Mouse (Mus musculus): ENCODE measurements around the gene Pds5a. TPM values are rescaled to one million over a fixed set of nuclear protein-coding genes. Genes with fewer than 3 reads are reported as not detected.
"Not testable (repeated sequence)": the region's sequence is repeated elsewhere in the genome, so short reads cannot be mapped to it uniquely, and the experiment has no call there.

The Pds5a gene
- polyA plus RNA-seq, 1 experiment from 2014 or later = 20.3 TPM

- not testable (repeated sequence) for H3K4me3 ChIP-seq (replicated peaks); ATAC-seq (ENCODE audit: insufficient read depth); H3K27ac ChIP-seq (replicated peaks); H3K9ac ChIP-seq; H3K27me3 ChIP-seq; H3K9me3 ChIP-seq (replicated peaks); H3K4me2 ChIP-seq
- WGBS (ENCODE audit: insufficient replicate concordance) = 64% methylated on average over 3 of the region's 3 CpGs
- H3K36me3 ChIP-seq (replicated peaks) = peaks cover 45% of the 10 kb centered on the region
- peaks cover 37% of the 10 kb centered on the region for H3K4me1 ChIP-seq (replicated peaks)
These were observed 4.0 kb downstream of the Pds5a start for GRCm38 (mm10) chr5:65694076-65694475.

GRCm38 (mm10) chr5:65693018-65693417, 5.1 kb downstream of the Pds5a start:
- Histone ChIP-seq H3K4me3 (replicated peaks) (no peak overlapping the region), H3K9ac (no peak overlapping the region), H3K4me2 (no peak overlapping the region), H3K36me3 (replicated peaks) (peaks cover 50% of the 10 kb centered on the region), H3K27ac (replicated peaks) (no peak overlapping the region), H3K4me1 (replicated peaks) (peaks cover 31% of the 10 kb centered on the region), H3K27me3 (no peaks in the 10 kb centered on the region), H3K9me3 (replicated peaks) (no peaks in the 10 kb centered on the region)
- ATAC-seq (ENCODE audit: insufficient read depth) = no peak

DNA sequence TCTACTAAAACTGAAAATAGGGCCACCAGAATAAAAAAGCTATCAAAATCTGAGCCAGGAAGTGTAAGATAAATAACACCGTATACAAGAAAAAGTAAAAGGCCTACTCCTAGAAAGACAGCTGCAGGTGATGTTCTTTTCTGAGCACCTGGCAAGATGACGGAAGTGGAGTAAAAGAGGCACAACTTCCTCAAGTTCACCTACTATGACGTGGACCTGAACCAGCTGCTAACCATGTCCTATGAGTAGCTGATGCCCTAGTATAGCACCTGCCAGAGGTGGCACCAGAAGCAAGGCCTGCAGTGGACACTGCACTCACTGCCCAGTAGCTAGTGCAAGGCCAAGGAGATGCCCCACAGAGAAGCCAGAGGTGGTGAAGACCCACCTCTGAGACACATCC, 9.3 kb downstream of the Pds5a start:
- no peak for ATAC-seq (ENCODE audit: insufficient read depth)
- peaks cover 48% of the 10 kb centered on the region for H3K36me3 ChIP-seq (replicated peaks)
- no peak overlapping the region for H3K4me2 ChIP-seq
- H3K4me3 ChIP-seq (replicated peaks) = no peak overlapping the region
- no peaks in the 10 kb centered on the region for H3K27me3 ChIP-seq
- no peak overlapping the region for H3K27ac ChIP-seq (replicated peaks)
- no peak overlapping the region for H3K9ac ChIP-seq
- WGBS (ENCODE audit: insufficient replicate concordance) = 77% methylated on average over 3 of the region's 3 CpGs
- H3K9me3 ChIP-seq (replicated peaks) = no peaks in the 10 kb centered on the region
- H3K4me1 ChIP-seq (replicated peaks) = peaks cover 4% of the 10 kb centered on the region

- Histone ChIP-seq H3K36me3 (replicated peaks) (peaks cover 35% of the 10 kb centered on the region), H3K9me3 (replicated peaks) (no peaks in the 10 kb centered on the region), H3K4me1 (replicated peaks) (peaks cover 7% of the 10 kb centered on the region), H3K9ac (no peak overlapping the region), H3K4me2 (no peak overlapping the region), H3K4me3 (replicated peaks) (no peak overlapping the region), H3K27ac (replicated peaks) (no peak overlapping the region), H3K27me3 (no peaks in the 10 kb centered on the region)
- WGBS (ENCODE audit: insufficient replicate concordance) = 74% methylated on average over 3 of the region's 3 CpGs
- no peak for ATAC-seq (ENCODE audit: insufficient read depth)
These were observed 11.3 kb downstream of the Pds5a start for GRCm38 (mm10) chr5:65686806-65687205.

GRCm38 (mm10) chr5:65678826-65679225, 19.2 kb downstream of the Pds5a start:
- Histone ChIP-seq H3K9ac (no peak overlapping the region), H3K27me3 (no peaks in the 10 kb centered on the region), H3K4me3 (replicated peaks) (no peak overlapping the region), H3K4me1 (replicated peaks) (0 out of 2 replicates have a peak, but pooled peaks cover 3% of the 10 kb centered on the region), H3K4me2 (no peak overlapping the region), H3K36me3 (replicated peaks) (peaks cover 37% of the 10 kb centered on the region), H3K9me3 (replicated peaks) (no peaks in the 10 kb centered on the region), H3K27ac (replicated peaks) (no peak overlapping the region)
- ATAC-seq (ENCODE audit: insufficient read depth) = no peak
- 87% methylated on average over 5 of the region's 5 CpGs for WGBS (ENCODE audit: insufficient replicate concordance)

GRCm38 (mm10) chr5:65672162-65672561, 25.9 kb downstream of the Pds5a start:
- H3K9ac ChIP-seq = no peak overlapping the region
- ATAC-seq (ENCODE audit: insufficient read depth) = no peak
- peaks cover 26% of the 10 kb centered on the region for H3K36me3 ChIP-seq (replicated peaks)
- H3K4me3 ChIP-seq (replicated peaks) = no peak overlapping the region
- H3K4me2 ChIP-seq = no peak overlapping the region
- no peaks in the 10 kb centered on the region for H3K27me3 ChIP-seq
- 0 out of 2 replicates have a peak, but pooled peaks cover 3% of the 10 kb centered on the region for H3K4me1 ChIP-seq (replicated peaks)
- H3K9me3 ChIP-seq (replicated peaks) = no peaks in the 10 kb centered on the region
- no peak overlapping the region for H3K27ac ChIP-seq (replicated peaks)

GRCm38 (mm10) chr5:65667644-65668043, 30.4 kb downstream of the Pds5a start:
- Histone ChIP-seq H3K27me3 (no peaks in the 10 kb centered on the region), H3K4me1 (replicated peaks) (0 out of 2 replicates have a peak, but pooled peaks cover 3% of the 10 kb centered on the region), H3K9me3 (replicated peaks) (no peaks in the 10 kb centered on the region), H3K27ac (replicated peaks) (no peak overlapping the region), H3K4me2 (no peak overlapping the region), H3K4me3 (replicated peaks) (no peak overlapping the region), H3K36me3 (replicated peaks) (peaks cover 17% of the 10 kb centered on the region), H3K9ac (no peak overlapping the region)
- WGBS (ENCODE audit: insufficient replicate concordance) = 67% methylated on average over 3 of the region's 3 CpGs
- ATAC-seq (ENCODE audit: insufficient read depth) = no peak

DNA sequence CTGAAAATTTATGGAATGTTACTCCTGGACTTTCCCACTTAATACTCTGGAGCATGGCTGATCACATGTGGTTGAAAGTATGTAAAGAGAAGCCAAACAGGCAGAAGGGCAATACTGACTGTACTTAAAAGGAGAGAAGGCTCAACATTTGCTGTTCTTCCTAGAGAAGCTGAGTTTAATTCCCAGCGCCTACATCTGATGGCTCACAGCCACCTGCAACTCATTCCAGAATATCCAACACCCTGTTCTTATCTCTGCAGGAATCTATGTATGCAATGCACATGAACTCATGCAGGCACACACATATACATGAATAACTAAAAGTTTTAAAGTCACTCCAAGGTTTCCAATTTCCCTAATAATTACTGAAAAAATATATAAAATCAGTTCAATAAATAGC, 32.7 kb downstream of the Pds5a start:
- 88% methylated on average over 1 of the region's 1 CpGs for WGBS (ENCODE audit: insufficient replicate concordance)
- H3K27ac ChIP-seq (replicated peaks) = no peak overlapping the region
- no peaks in the 10 kb centered on the region for H3K4me1 ChIP-seq (replicated peaks)
- no peak overlapping the region for H3K4me3 ChIP-seq (replicated peaks)
- H3K4me2 ChIP-seq = no peak overlapping the region
- no peak for ATAC-seq (ENCODE audit: insufficient read depth)
- no peaks in the 10 kb centered on the region for H3K27me3 ChIP-seq
- H3K36me3 ChIP-seq (replicated peaks) = peaks cover 28% of the 10 kb centered on the region
- H3K9me3 ChIP-seq (replicated peaks) = no peaks in the 10 kb centered on the region
- no peak overlapping the region for H3K9ac ChIP-seq

GRCm38 (mm10) chr5:65661958-65662357, 36.1 kb downstream of the Pds5a start:
- Histone ChIP-seq H3K4me1 (replicated peaks) (no peaks in the 10 kb centered on the region), H3K9ac (no peak overlapping the region), H3K4me3 (replicated peaks) (no peak overlapping the region), H3K9me3 (replicated peaks) (no peaks in the 10 kb centered on the region), H3K4me2 (no peak overlapping the region), H3K36me3 (replicated peaks) (peaks cover 52% of the 10 kb centered on the region), H3K27me3 (no peaks in the 10 kb centered on the region), H3K27ac (replicated peaks) (no peak overlapping the region)
- 83% methylated on average over 2 of the region's 2 CpGs for WGBS (ENCODE audit: insufficient replicate concordance)
- ATAC-seq (ENCODE audit: insufficient read depth) = no peak

GRCm38 (mm10) chr5:65653786-65654185, 44.3 kb downstream of the Pds5a start:
- no peaks in the 10 kb centered on the region for H3K9me3 ChIP-seq (replicated peaks)
- H3K9ac ChIP-seq = no peak overlapping the region
- no peak overlapping the region for H3K4me2 ChIP-seq
- no peaks in the 10 kb centered on the region for H3K4me1 ChIP-seq (replicated peaks)
- H3K36me3 ChIP-seq (replicated peaks) = peaks cover 78% of the 10 kb centered on the region
- H3K27me3 ChIP-seq = no peaks in the 10 kb centered on the region
- no peak overlapping the region for H3K27ac ChIP-seq (replicated peaks)
- ATAC-seq (ENCODE audit: insufficient read depth) = no peak
- no peak overlapping the region for H3K4me3 ChIP-seq (replicated peaks)
- 88% methylated on average over 5 of the region's 5 CpGs for WGBS (ENCODE audit: insufficient replicate concordance)

- H3K27me3 ChIP-seq = no peaks in the 10 kb centered on the region
- no peaks in the 10 kb centered on the region for H3K4me1 ChIP-seq (replicated peaks)
- H3K4me2 ChIP-seq = no peak overlapping the region
- no peaks in the 10 kb centered on the region for H3K9me3 ChIP-seq (replicated peaks)
- peaks cover 74% of the 10 kb centered on the region for H3K36me3 ChIP-seq (replicated peaks)
- no peak overlapping the region for H3K27ac ChIP-seq (replicated peaks)
- no peak overlapping the region for H3K9ac ChIP-seq
- 91% methylated on average over 1 of the region's 1 CpGs for WGBS (ENCODE audit: insufficient replicate concordance)
- no peak for ATAC-seq (ENCODE audit: insufficient read depth)
- no peak overlapping the region for H3K4me3 ChIP-seq (replicated peaks)
These were observed 59.2 kb downstream of the Pds5a start for GRCm38 (mm10) chr5:65638896-65639295.

GRCm38 (mm10) chr5:65624340-65624739, 73.7 kb downstream of the Pds5a start:
- peaks cover 72% of the 10 kb centered on the region for H3K36me3 ChIP-seq (replicated peaks)
- no peaks in the 10 kb centered on the region for H3K27me3 ChIP-seq
- no peaks in the 10 kb centered on the region; the same call in 1 of the 2 replicates for H3K4me1 ChIP-seq (replicated peaks)
- H3K4me2 ChIP-seq = no peak overlapping the region
- no peaks in the 10 kb centered on the region for H3K9me3 ChIP-seq (replicated peaks)
- ATAC-seq (ENCODE audit: insufficient read depth) = peak; percentile 67
- no peak overlapping the region for H3K27ac ChIP-seq (replicated peaks)
- no peak overlapping the region for H3K9ac ChIP-seq
- H3K4me3 ChIP-seq (replicated peaks) = no peak overlapping the region
